Mouse (Mus musculus): ENCODE measurements at regions not wholly inside any gene's neighbourhood (a gene's known extent, or its start where the extent isn't known, plus 50 kb on each side); places are given as distances from the start of the nearest gene placed in this dataset.
A peak's percentile ranks its signal among the peaks of the same experiment; 100 is the strongest.

- DNase-seq (ENCODE audit: low read depth, low spot score), result no peak
Observed at GRCm38 (mm10) chr15:41154551-41155151, 1020.5 kb downstream of the 9330182O14Rik start.

DNA sequence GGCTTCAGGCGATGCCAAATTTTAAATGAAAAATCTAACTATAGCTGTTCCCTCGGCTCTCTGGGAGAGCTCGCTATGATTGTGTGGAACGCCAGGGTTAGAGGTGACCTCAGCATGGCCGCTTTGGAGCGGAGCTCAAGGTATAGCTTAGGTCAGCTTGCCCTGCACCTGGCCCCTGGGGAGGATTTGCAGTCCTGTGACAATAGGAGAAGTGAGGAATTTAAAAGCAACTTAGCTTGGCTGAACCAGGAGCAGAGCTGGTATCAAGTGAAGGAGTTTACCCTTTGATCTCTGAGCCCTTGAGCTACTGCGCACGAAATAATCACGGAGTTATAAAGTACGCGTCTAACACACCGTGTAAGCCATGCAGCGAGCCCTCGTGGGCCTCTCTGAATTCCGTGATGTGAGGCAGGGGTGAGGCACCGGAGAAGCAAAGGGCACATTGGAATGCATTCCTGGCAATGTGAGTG is 1021.0 kb downstream of the 9330182O14Rik start:
- DNase-seq (ENCODE audit: low read depth, low spot score), result peak; percentile 35

GRCm38 (mm10) chr15:41157802-41158201 is 1023.6 kb downstream of the 9330182O14Rik start:
- DNase-seq (ENCODE audit: low read depth, low spot score), result no peak

- DNase-seq (ENCODE audit: low read depth, low spot score), result no peak
Observed at GRCm38 (mm10) chr15:41162268-41162667, 1028.1 kb downstream of the 9330182O14Rik start.

DNA sequence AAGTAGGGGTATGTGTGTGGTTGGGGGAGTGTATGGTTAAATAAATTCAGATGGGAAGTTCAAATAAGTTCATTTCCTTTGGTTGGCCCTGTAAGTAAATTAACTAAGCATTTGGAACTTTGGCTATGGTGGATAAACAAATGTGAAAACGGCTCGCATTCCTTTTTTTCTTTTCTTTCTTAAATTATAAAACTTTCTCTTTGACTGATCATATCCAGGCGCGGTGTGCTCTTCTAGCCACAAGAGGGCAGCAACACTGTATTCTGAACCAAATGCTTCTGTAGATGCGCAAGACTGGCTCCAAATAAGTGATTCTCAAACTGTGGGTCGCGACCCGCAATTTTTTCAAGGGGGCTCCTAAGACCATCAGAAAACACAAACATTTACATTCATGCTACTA is 1028.6 kb downstream of the 9330182O14Rik start:
- peak; percentile 72 for DNase-seq (ENCODE audit: low read depth, low spot score)

DNA sequence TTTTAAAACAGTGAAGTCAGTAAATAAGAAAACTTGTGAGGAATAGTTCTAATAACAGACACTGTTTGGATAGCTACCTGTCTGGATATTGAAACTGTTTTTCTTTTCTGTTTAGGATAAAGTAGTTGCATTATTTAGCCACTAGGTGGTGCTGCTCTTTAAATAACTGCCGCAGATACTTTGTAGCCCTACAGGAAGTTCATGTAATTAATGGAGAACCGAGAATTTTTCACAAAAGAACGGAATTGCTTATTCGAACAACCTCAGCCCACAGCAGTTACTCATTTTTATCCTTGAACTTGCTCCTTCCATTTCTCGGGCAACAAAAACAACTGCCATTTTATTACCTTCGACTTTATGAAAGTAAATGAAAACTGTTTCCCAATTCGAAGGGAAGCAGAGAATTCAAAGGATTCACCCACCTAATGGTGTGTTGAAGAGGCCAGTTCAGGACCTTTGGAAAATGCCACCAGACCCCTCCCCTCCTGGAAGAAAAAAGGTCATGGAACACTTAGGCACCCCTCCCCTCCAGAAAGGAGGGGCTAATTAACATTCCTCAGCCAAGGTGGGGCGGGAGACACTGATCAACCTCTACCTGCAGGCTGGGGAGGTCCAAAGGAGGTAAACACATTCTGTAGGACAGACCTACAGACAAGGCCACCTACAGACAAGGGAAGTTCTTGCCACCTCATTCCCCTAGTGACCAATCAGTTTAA is 1029.6 kb downstream of the 9330182O14Rik start:
- peak; percentile 90 for DNase-seq (ENCODE audit: low read depth, low spot score)

DNA sequence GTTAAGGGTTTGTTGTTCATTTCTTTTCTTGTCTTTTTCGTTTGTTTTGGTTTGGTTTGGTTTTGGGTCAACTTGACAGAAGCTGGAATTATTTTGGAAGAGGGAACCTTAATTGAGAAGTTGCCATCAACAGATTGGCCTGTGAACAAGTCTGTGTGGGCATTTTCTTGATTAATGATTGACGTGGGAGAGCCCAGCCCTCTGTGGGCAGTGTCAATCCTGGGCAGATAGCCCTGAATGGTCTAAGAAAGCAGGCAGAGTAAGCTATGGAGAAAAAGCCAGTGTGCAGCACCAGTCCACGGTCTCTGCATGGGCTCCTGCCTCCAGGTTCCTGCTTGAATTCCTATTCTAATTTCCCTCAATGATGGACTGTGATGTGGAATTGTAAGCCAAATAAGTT is 1031.4 kb downstream of the 9330182O14Rik start:
- no peak for DNase-seq (ENCODE audit: low read depth, low spot score)

DNA sequence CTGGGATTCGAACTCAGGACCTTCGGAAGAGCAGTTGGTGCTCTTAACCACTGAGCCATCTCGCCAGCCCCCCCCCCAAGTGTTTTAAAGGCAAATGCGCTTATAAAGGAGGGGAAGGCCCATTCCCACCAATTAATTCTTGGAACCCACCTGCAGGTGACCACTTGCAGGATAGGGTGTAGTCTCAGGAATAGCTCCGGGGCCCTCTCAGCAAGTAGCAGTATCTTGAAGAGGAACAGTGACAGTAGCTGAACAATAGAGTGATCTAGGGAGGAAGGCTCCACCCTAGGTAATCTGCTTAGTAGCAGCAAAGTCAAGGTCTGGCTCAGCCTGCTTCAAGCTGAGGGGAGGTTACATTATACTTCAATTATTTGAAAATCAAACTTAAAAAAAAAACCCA is 1056.6 kb downstream of the 9330182O14Rik start:
- DNase-seq (ENCODE audit: low read depth, low spot score), result peak; percentile 89

DNA sequence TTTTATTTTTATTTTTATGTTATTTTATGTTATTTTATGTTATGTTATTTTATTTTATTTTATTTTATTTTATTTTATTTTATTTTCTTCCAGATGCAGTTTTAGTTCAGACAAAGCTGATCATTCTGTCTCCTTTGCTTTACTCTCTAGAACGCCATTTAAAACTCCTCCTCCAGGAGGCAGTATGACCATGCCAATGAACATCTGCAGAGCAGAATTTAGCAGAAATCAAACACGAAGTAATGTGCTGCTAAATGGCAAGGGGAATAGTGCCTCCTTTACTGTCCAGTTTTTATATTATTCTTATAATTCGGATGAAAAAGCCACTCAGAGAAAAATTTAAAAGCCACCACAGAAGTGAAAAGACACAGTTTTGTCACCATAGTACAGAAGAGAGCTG is 1059.1 kb downstream of the 9330182O14Rik start:
- DNase-seq (ENCODE audit: low read depth, low spot score), result peak; percentile 87

- DNase-seq (ENCODE audit: low read depth, low spot score), result peak; percentile 86
Observed at GRCm38 (mm10) chr15:41223801-41224200, 1089.6 kb downstream of the 9330182O14Rik start.

DNA sequence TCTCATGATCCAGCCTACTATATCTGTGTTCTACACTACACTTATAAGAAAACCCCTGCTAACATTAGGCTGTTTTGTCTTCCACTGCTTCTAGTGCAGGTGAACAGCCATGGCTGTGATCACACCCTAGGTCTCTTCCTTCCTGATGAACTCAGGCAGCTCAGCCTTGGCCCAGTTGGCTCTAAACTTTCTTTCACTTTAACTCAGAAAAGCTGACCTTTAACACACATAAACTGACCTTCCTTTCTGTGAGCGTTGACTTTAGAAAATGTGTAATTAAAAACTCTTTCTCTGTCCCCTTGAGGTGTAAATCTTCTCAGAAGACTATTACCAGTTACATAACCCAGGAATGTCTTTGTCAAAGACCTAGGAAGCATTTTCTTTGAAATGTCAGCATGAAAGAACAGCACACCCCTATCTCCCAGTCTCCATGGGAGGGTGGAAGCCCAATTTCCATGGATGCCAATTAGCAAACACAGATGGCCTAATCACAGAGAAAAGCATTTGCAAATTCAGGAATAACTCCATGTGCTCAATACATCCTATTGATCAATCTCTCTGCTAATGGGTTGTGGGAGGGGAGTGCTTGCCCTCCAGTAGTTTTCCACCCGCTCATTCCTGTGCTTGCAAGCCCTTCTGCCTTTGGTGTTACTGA is 1098.4 kb downstream of the 9330182O14Rik start:
- peak; percentile 93 for DNase-seq (ENCODE audit: low read depth, low spot score)

Measured in R1 (cell line).